ENCODE assay signal across 27 mouse cellular contexts in genomic region chr14:122825464-122825863, GRCm38 (mm10).
A peak's percentile ranks its signal among the peaks of the same experiment; 100 is the strongest.
DNase-seq lines count a peak whose midpoint lies in the region; ATAC-seq and TF ChIP-seq lines count a peak whose summit lies in the region.
"Had no signal": no experiment of that assay in that cellular context is flagged by ENCODE, and none has a peak within 500 bp of the region (broad histone marks: within the 10 kb centered on the region; RNA-seq: fewer than 3 reads in every experiment).

No protein-coding gene starts in this region.

- H3K9me3 ChIP-seq in limb, embryonic 12.5 days, result no peaks in the 10 kb centered on the region
- no peaks in the 10 kb centered on the region for H3K9me3 ChIP-seq in limb, embryonic 10.5 days (replicated peaks)
- H3K9me3 ChIP-seq in stomach, embryonic 15.5 days, result no peaks in the 10 kb centered on the region
- H3K9me3 ChIP-seq in stomach, postnatal 0 days (ENCODE audit: control insufficient read depth, low read length), result no peaks in the 10 kb centered on the region
- no peaks in the 10 kb centered on the region for H3K9me3 ChIP-seq in hindbrain, postnatal 0 days (ENCODE audit: low read length)
- H3K9me3 ChIP-seq: embryonic facial prominence, embryonic 15.5 days; forebrain, embryonic 12.5 days; G1E; hindbrain, embryonic 13.5 days; midbrain, embryonic 15.5 days had no signal

- no peak overlapping the region for H3K27ac ChIP-seq in limb, embryonic 12.5 days
- no peak overlapping the region for H3K27ac ChIP-seq in limb, embryonic 10.5 days
- H3K27ac ChIP-seq in stomach, embryonic 15.5 days, result no peak overlapping the region
- H3K27ac ChIP-seq in stomach, postnatal 0 days (replicated peaks), result no peak overlapping the region
- no peak overlapping the region for H3K27ac ChIP-seq in hindbrain, postnatal 0 days
- H3K27ac ChIP-seq: embryonic facial prominence, embryonic 15.5 days; forebrain, embryonic 12.5 days; hindbrain, embryonic 13.5 days; left cerebral cortex, adult 2 months; midbrain, embryonic 15.5 days had no signal

- TF ChIP-seq EP300 in stomach, postnatal 0 days (optimal IDR thresholded peaks at IDR 0.05), result no peak

- H3K9ac ChIP-seq in limb, embryonic 12.5 days (replicated peaks), result no peak overlapping the region
- H3K9ac ChIP-seq in stomach, embryonic 15.5 days, result no peak overlapping the region
- H3K9ac ChIP-seq in stomach, postnatal 0 days (ENCODE audit: low read length), result no peak overlapping the region
- H3K9ac ChIP-seq in hindbrain, postnatal 0 days (replicated peaks; ENCODE audit: low read length), result no peak overlapping the region
- H3K9ac ChIP-seq: embryonic facial prominence, embryonic 15.5 days; forebrain, embryonic 12.5 days; forebrain, postnatal 0 days; hindbrain, embryonic 13.5 days; midbrain, embryonic 15.5 days had no signal

- 94% methylated on average over 2 of the region's 2 CpGs for whole genome bisulfite sequencing in limb, embryonic 12.5 days
- 97% methylated on average over 2 of the region's 2 CpGs for WGBS in limb, embryonic 10.5 days
- WGBS in stomach, embryonic 15.5 days, result 89% methylated on average over 2 of the region's 2 CpGs
- 85% methylated on average over 2 of the region's 2 CpGs for WGBS in stomach, postnatal 0 days
- WGBS in hindbrain, postnatal 0 days, result 92% methylated on average over 2 of the region's 2 CpGs

- H3K36me3 ChIP-seq in limb, embryonic 12.5 days, result no peaks in the 10 kb centered on the region
- no peaks in the 10 kb centered on the region for H3K36me3 ChIP-seq in limb, embryonic 10.5 days
- no peaks in the 10 kb centered on the region for H3K36me3 ChIP-seq in stomach, embryonic 15.5 days
- H3K36me3 ChIP-seq in stomach, postnatal 0 days (ENCODE audit: control insufficient read depth, insufficient read depth, low read length), result no peaks in the 10 kb centered on the region
- H3K36me3 ChIP-seq in hindbrain, postnatal 0 days (ENCODE audit: insufficient read depth, low read length), result no peaks in the 10 kb centered on the region
- H3K36me3 ChIP-seq: embryonic facial prominence, embryonic 15.5 days; forebrain, embryonic 12.5 days; G1E; hindbrain, embryonic 13.5 days; midbrain, embryonic 15.5 days had no signal

- no peak overlapping the region for H3K4me3 ChIP-seq in limb, embryonic 12.5 days (replicated peaks)
- H3K4me3 ChIP-seq in limb, embryonic 10.5 days, result no peak overlapping the region
- H3K4me3 ChIP-seq in stomach, embryonic 15.5 days (replicated peaks), result no peak overlapping the region
- no peak overlapping the region for H3K4me3 ChIP-seq in stomach, postnatal 0 days (ENCODE audit: low read depth, low read length)
- no peak overlapping the region for H3K4me3 ChIP-seq in hindbrain, postnatal 0 days (ENCODE audit: low read length)
- H3K4me3 ChIP-seq: embryonic facial prominence, embryonic 15.5 days; forebrain, embryonic 12.5 days; hindbrain, embryonic 13.5 days; left cerebral cortex, adult 2 months; midbrain, embryonic 15.5 days had no signal

- no peak overlapping the region for H3K4me2 ChIP-seq in limb, embryonic 12.5 days
- H3K4me2 ChIP-seq in stomach, embryonic 15.5 days, result no peak overlapping the region
- H3K4me2 ChIP-seq in stomach, postnatal 0 days (replicated peaks; ENCODE audit: low read depth), result no peak overlapping the region
- no peak overlapping the region for H3K4me2 ChIP-seq in hindbrain, postnatal 0 days (ENCODE audit: low read depth, low read length)
- H3K4me2 ChIP-seq: embryonic facial prominence, embryonic 15.5 days; forebrain, embryonic 12.5 days; hindbrain, embryonic 13.5 days; midbrain, embryonic 15.5 days had no signal

- peak; percentile 8 for DNase-seq in adrenal gland, adult 2 months
- DNase-seq in adrenal gland, postnatal 10 days, result no peak
- DNase-seq in limb, embryonic 10.5 days (ENCODE audit: low spot score), result no peak
- no peak for DNase-seq in stomach, postnatal 0 days (ENCODE audit: low spot score)
- no peak for DNase-seq in hindbrain, postnatal 0 days (ENCODE audit: low spot score)
- no peak for DNase-seq in left cerebral cortex, adult 11 months (ENCODE audit: low spot score)
- DNase-seq: adrenal gland, postnatal 14 days; cerebellum, adult 11 months; cerebellum, adult 9-10 months; cerebellum, postnatal 36 days; forebrain, postnatal 0 days; heart, postnatal 4 days; kidney, adult 9 months; kidney, postnatal 25 days; right cerebral cortex, adult 18-20 months; spleen, adult 18-20 months; thymus, adult 2 months; thymus, postnatal 36 days had no signal

- H3K4me1 ChIP-seq in limb, embryonic 12.5 days (replicated peaks), result no peaks in the 10 kb centered on the region
- H3K4me1 ChIP-seq in limb, embryonic 10.5 days, result no peaks in the 10 kb centered on the region
- H3K4me1 ChIP-seq in stomach, embryonic 15.5 days, result no peaks in the 10 kb centered on the region
- H3K4me1 ChIP-seq in stomach, postnatal 0 days (replicated peaks; ENCODE audit: control insufficient read depth, insufficient read depth), result no peaks in the 10 kb centered on the region
- H3K4me1 ChIP-seq in hindbrain, postnatal 0 days (ENCODE audit: insufficient read depth, low read length), result no peaks in the 10 kb centered on the region
- H3K4me1 ChIP-seq: embryonic facial prominence, embryonic 15.5 days; forebrain, embryonic 12.5 days; midbrain, embryonic 15.5 days had no signal

- ATAC-seq in limb, embryonic 12.5 days (ENCODE audit: insufficient number of reproducible peaks, insufficient read depth, low FRiP score, low TSS enrichment, low read depth), result peak; percentile 31; the same call in 1 of the 2 replicates
- peak; percentile 35; the same call in 1 of the 2 replicates for ATAC-seq in stomach, embryonic 15.5 days (ENCODE audit: insufficient read depth, low FRiP score, low read depth)
- ATAC-seq in stomach, postnatal 0 days (ENCODE audit: low FRiP score, low TSS enrichment), result no peak
- ATAC-seq in hindbrain, postnatal 0 days, result no peak
- ATAC-seq: forebrain, postnatal 0 days; intestine, postnatal 0 days; midbrain, embryonic 15.5 days had no signal

- no peak for TF ChIP-seq CTCF in stomach, postnatal 0 days (IDR thresholded peaks at IDR 0.05; ENCODE audit: low read depth)
- TF ChIP-seq CTCF in hindbrain, postnatal 0 days (IDR thresholded peaks at IDR 0.05; ENCODE audit: low read depth), result no peak

- H3K27me3 ChIP-seq in limb, embryonic 12.5 days, result no peaks in the 10 kb centered on the region
- H3K27me3 ChIP-seq in limb, embryonic 10.5 days (ENCODE audit: low read depth, poor library complexity, severe bottlenecking), result no peaks in the 10 kb centered on the region
- no peaks in the 10 kb centered on the region for H3K27me3 ChIP-seq in stomach, embryonic 15.5 days (replicated peaks)
- no peaks in the 10 kb centered on the region for H3K27me3 ChIP-seq in stomach, postnatal 0 days (ENCODE audit: control insufficient read depth, insufficient read depth, low read length)
- no peaks in the 10 kb centered on the region for H3K27me3 ChIP-seq in hindbrain, postnatal 0 days (ENCODE audit: insufficient read depth, low read length)
- H3K27me3 ChIP-seq: embryonic facial prominence, embryonic 15.5 days; forebrain, embryonic 12.5 days; hindbrain, embryonic 13.5 days; midbrain, embryonic 15.5 days had no signal

Comparison
In these comparisons a context has a peak if more than half of its experiments do, and no peak if none do; other contexts are left out.
1. ATAC-seq: peak in limb, embryonic 12.5 days (single experiment) and stomach, embryonic 15.5 days (single experiment); none in stomach, postnatal 0 days (single experiment) and hindbrain, postnatal 0 days (single experiment).